Mouse (Mus musculus): Measurements from ENCODE around the gene Ccdc8. TPM values are rescaled to one million over a fixed set of nuclear protein-coding genes. Genes with fewer than 3 reads are reported as not detected.

Ccdc8 gene
- polyA plus RNA-seq, 1 experiment from 2014 or later: 7.8 TPM

DNA sequence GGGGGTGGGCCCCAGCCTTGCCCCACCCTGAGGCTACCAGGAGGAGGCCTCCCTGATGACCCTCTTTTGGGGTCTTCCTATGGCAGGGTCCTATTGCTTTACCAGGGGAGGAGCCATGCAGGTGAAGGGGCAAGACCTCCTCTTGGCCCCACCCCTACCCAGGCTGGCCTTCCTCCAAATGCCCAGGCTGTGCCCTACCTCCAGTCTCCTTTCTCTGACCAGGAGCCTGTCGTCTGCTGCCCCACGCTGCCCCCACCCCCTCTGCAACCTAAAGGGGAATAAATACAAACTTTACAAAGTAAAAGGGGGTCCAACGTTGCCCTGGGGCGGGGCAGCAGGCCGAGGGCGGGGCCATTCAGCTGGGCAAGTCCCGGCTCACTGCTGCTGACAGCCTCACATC is 12.2 kb downstream of the Ccdc8 start:
- peaks cover 26% of the 10 kb centered on the region; the same call in 1 of the 2 replicates for H3K36me3 ChIP-seq (ENCODE audit: insufficient read depth, low read length)
- 66% methylated on average over 7 of the region's 7 CpGs for WGBS

DNA sequence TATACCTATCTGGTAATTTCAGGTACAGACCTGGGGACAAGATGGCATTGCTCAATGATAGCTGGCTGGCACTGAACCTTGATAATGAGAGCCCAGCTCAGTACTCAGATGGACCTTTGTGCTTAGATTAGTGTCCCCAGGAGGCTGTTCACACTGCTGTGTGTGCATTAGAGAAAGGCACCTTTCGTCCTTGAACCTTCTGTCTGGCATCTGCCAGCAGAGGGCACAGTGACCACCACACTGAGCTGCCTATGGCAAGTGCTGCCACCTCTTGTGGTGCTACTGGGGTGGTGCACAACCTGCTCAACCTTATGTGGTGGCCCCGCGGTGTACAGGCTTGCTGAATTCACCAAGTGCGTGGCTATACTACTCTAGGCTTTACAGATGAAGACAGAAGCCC is 14.8 kb downstream of the Ccdc8 start:
- Histone ChIP-seq H3K9ac (replicated peaks; ENCODE audit: low read depth) (no peak overlapping the region), H3K27ac (ENCODE audit: low read length) (no peak overlapping the region), H3K9me3 (ENCODE audit: low read length) (no peaks in the 10 kb centered on the region), H3K4me2 (replicated peaks; ENCODE audit: low read depth, low read length) (no peak overlapping the region), H3K4me1 (ENCODE audit: insufficient read depth, low read depth, low read length) (no peaks in the 10 kb centered on the region), H3K4me3 (ENCODE audit: low read depth, low read length) (no peak overlapping the region), H3K27me3 (replicated peaks; ENCODE audit: insufficient read depth, low read length) (no peaks in the 10 kb centered on the region), H3K36me3 (ENCODE audit: insufficient read depth, low read length) (peaks cover 21% of the 10 kb centered on the region; the same call in 1 of the 2 replicates)
- TF ChIP-seq EP300 (IDR thresholded peaks at IDR 0.05): no peak
- TF ChIP-seq CTCF (IDR thresholded peaks at IDR 0.05): peak; percentile 95
- WGBS: 66% methylated on average over 4 of the region's 4 CpGs
- ATAC-seq (peak; percentile 65), DNase-seq (ENCODE audit: low spot score) (peak; percentile 63)

More for the DNA sequence above, 12.2 kb downstream of the Ccdc8 start:
- H3K4me3 ChIP-seq (ENCODE audit: low read depth, low read length): no peak overlapping the region
- no peak overlapping the region for H3K9ac ChIP-seq (replicated peaks; ENCODE audit: low read depth)
- no peaks in the 10 kb centered on the region for H3K9me3 ChIP-seq (ENCODE audit: low read length)
- DNase-seq (ENCODE audit: low spot score) (no peak), ATAC-seq (no peak)
- no peaks in the 10 kb centered on the region for H3K27me3 ChIP-seq (replicated peaks; ENCODE audit: insufficient read depth, low read length)
- H3K4me1 ChIP-seq (ENCODE audit: insufficient read depth, low read depth, low read length): no peaks in the 10 kb centered on the region
- TF ChIP-seq EP300 (IDR thresholded peaks at IDR 0.05) (no peak), CTCF (IDR thresholded peaks at IDR 0.05) (no peak)
- no peak overlapping the region for H3K4me2 ChIP-seq (replicated peaks; ENCODE audit: low read depth, low read length)
- no peak overlapping the region for H3K27ac ChIP-seq (ENCODE audit: low read length)

DNA sequence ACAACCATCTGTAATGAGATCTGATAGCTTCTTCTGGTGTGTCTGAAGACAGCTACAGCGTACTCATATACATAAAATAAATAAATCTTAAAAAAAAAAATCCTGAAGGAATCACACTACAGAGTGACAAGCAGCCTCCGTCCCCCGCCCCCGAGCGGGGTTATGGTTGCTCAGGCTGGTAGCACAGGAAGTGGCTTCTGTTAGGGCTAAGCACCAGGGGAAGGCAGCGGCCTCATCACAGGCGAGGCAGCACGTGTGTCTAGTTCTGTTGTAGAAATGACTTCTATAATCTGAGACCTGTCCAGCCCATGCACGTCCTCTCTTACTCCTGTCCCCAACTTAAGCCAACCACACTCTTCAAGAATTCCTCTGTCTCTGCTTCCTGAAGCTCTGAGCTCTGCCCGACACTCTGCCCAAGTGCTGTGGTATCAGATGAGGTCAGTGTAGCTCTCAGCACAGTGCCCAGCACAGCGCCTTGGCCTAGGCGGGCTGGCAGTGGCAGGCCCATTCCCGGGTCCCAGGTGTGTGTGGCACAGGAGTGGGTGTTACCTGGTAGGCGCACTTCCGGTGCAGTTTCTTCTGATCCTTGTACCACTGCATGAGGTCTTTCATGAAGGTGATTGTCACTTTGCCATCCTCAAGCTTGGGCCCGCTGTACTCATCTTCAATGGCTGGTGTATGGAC is 17.0 kb downstream of the Ccdc8 start:
- Histone ChIP-seq H3K4me3 (ENCODE audit: low read depth, low read length) (no peak overlapping the region), H3K4me1 (ENCODE audit: insufficient read depth, low read depth, low read length) (no peaks in the 10 kb centered on the region), H3K36me3 (ENCODE audit: insufficient read depth, low read length) (peaks cover 34% of the 10 kb centered on the region), H3K4me2 (replicated peaks; ENCODE audit: low read depth, low read length) (no peak overlapping the region), H3K27me3 (replicated peaks; ENCODE audit: insufficient read depth, low read length) (no peaks in the 10 kb centered on the region), H3K9me3 (ENCODE audit: low read length) (no peaks in the 10 kb centered on the region), H3K9ac (replicated peaks; ENCODE audit: low read depth) (no peak overlapping the region), H3K27ac (ENCODE audit: low read length) (no peak overlapping the region)
- DNase-seq (ENCODE audit: low spot score) (no peak), ATAC-seq (no peak)
- 77% methylated on average over 16 of the region's 16 CpGs for WGBS
- TF ChIP-seq EP300 (IDR thresholded peaks at IDR 0.05) (no peak), CTCF (IDR thresholded peaks at IDR 0.05) (no peak)

DNA sequence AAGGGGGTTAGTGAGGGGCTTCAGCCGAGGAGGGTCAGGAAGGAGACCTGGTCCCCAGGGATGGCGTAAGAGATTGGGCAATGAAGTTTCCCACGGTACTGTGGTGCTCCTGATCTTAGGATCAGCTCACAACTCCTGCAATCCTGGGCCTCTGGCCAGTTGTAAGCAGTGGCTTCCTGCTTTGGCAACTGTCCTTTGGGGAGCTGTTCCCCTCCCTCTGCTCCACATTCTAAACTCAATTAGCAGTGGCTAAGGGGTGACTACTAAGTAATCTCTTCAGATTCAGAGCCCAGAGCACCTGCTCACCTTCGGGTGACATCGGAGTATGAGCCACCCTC is 17.5 kb downstream of the Ccdc8 start:
- no peak for TF ChIP-seq CTCF (IDR thresholded peaks at IDR 0.05)
- TF ChIP-seq EP300 (IDR thresholded peaks at IDR 0.05): no peak
- no peaks in the 10 kb centered on the region for H3K27me3 ChIP-seq (replicated peaks; ENCODE audit: insufficient read depth, low read length)
- no peak overlapping the region for H3K9ac ChIP-seq (replicated peaks; ENCODE audit: low read depth)
- H3K4me1 ChIP-seq (ENCODE audit: insufficient read depth, low read depth, low read length): no peaks in the 10 kb centered on the region
- no peak overlapping the region for H3K4me2 ChIP-seq (replicated peaks; ENCODE audit: low read depth, low read length)
- no peaks in the 10 kb centered on the region for H3K9me3 ChIP-seq (ENCODE audit: low read length)
- H3K4me3 ChIP-seq (ENCODE audit: low read depth, low read length): no peak overlapping the region
- ATAC-seq: no peak
- no peak for DNase-seq (ENCODE audit: low spot score)
- peaks cover 37% of the 10 kb centered on the region for H3K36me3 ChIP-seq (ENCODE audit: insufficient read depth, low read length)
- no peak overlapping the region for H3K27ac ChIP-seq (ENCODE audit: low read length)
- 70% methylated on average over 5 of the region's 5 CpGs for WGBS

DNA sequence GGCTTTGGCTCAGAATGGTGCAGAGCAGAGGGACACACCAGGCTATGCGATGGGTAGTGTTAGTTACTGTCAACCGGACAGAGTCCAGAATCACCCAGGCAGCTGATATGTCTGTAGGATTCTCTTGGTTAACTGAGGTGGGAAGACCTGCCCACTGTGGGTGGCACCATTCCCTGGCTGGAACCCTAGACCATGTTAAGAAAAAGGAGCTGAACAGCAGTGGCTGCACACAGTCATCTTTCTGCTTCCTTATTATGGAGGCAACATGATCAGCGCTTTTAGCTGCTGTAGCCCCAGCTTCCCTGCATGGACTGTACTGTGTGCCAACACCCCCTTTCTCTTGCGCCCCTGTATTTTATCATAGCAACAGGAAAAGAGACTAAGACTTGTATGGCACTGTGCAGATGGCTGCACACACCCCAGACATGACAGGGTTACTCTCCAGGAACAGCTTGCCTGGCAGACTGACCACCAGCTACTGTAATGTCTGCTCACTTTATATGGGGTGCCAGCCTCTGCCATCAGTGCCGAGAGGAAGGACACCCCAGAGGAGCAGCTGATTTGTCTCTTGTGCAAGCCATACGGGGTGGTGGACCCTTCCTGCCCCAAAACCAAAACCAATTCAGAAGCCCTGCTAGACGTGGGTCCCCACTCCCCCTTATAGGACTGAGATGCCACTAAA is 19.5 kb downstream of the Ccdc8 start:
- 93% methylated on average over 7 of the region's 7 CpGs for WGBS
- DNase-seq (ENCODE audit: low spot score): no peak
- Histone ChIP-seq H3K36me3 (ENCODE audit: insufficient read depth, low read length) (peaks cover 29% of the 10 kb centered on the region), H3K27ac (ENCODE audit: low read length) (no peak overlapping the region), H3K9me3 (ENCODE audit: low read length) (no peaks in the 10 kb centered on the region), H3K9ac (replicated peaks; ENCODE audit: low read depth) (no peak overlapping the region), H3K27me3 (replicated peaks; ENCODE audit: insufficient read depth, low read length) (no peaks in the 10 kb centered on the region), H3K4me1 (ENCODE audit: insufficient read depth, low read depth, low read length) (no peaks in the 10 kb centered on the region), H3K4me3 (ENCODE audit: low read depth, low read length) (no peak overlapping the region), H3K4me2 (replicated peaks; ENCODE audit: low read depth, low read length) (no peak overlapping the region)
- TF ChIP-seq CTCF (IDR thresholded peaks at IDR 0.05) (no peak), EP300 (IDR thresholded peaks at IDR 0.05) (no peak)
- ATAC-seq: no peak

DNA sequence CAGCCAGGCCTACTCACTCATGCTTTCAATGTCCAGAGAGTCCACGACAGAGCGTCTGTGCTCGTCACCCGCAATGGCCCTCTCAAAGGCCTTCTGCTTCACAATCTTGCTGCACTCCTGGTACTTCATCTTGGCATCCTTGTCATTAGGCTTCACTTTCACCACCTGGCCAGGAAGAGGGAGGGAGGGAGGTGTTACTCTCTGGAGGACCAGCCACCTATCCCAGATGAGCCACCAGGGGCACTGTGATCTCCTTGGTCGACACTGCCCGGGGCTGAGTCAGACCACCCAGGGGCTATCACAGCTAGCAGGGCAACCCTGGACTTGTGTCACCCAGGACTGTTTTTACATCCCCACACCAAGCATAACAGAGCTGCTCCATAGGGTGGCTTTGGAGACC is 22.9 kb downstream of the Ccdc8 start:
- WGBS: 81% methylated on average over 6 of the region's 6 CpGs
- no peak overlapping the region for H3K9ac ChIP-seq (replicated peaks; ENCODE audit: low read depth)

More for the DNA sequence above, 22.9 kb downstream of the Ccdc8 start:
- no peaks in the 10 kb centered on the region for H3K27me3 ChIP-seq (replicated peaks; ENCODE audit: insufficient read depth, low read length)
- ATAC-seq (no peak), DNase-seq (ENCODE audit: low spot score) (no peak)
- H3K4me1 ChIP-seq (ENCODE audit: insufficient read depth, low read depth, low read length): no peaks in the 10 kb centered on the region
- H3K4me2 ChIP-seq (replicated peaks; ENCODE audit: low read depth, low read length): no peak overlapping the region
- H3K27ac ChIP-seq (ENCODE audit: low read length): no peak overlapping the region
- H3K9me3 ChIP-seq (ENCODE audit: low read length): no peaks in the 10 kb centered on the region
- TF ChIP-seq CTCF (IDR thresholded peaks at IDR 0.05) (peak; percentile 37), EP300 (IDR thresholded peaks at IDR 0.05) (no peak)
- peaks cover 25% of the 10 kb centered on the region for H3K36me3 ChIP-seq (ENCODE audit: insufficient read depth, low read length)
- no peak overlapping the region for H3K4me3 ChIP-seq (ENCODE audit: low read depth, low read length)
